8 mouse cellular contexts compared by ENCODE assay signal in the genomic region with DNA sequence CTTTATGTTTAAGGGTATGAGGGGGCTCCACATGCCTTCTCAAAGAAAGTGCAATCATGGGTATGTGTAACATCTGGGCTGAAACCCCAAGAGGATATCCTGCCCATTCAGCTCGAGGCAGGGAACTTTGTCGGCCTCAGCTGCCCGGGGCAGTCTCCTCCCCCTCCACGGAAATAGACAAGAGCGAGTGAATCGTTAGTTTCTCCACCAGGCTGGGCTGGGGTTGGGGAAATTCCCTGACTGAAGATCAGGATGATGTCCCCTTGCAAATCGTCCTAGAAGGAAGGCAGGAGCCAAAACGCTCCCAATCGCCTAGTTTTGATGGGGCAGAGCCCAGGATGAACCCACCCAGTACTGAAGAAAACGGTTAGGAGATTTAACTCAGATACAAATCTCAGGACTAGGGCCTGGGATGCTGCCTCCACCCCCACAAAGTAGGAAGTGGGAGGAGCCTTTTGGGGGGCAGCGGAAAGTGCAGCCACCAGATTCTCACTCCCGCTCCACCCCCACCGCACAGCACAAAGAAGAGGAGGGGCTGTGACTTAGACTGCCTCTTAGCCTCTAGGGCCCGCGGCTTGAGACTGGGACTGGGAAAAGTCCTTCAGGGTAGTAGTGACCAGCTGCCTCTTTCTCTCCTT. TPM values are rescaled to one million over a fixed set of nuclear protein-coding genes. Genes with fewer than 3 reads are reported as not detected.
DNase-seq lines count a peak whose midpoint lies in the region; ATAC-seq lines count a peak whose summit lies in the region.

No protein-coding gene starts in this region.

- intact Hi-C loops in heart, postnatal 25 days (cut with DNase I), result loop anchor here (5.0 kb wide), 1 partner anchor 162 kb away; the partner anchor contains the start of gene Lsm10

- H3K9me3 ChIP-seq in forebrain, embryonic 11.5 days (ENCODE audit: control insufficient read depth, low read length), result no peaks in the 10 kb centered on the region
- H3K9me3 ChIP-seq in limb, embryonic 10.5 days (replicated peaks), result no peaks in the 10 kb centered on the region
- no peaks in the 10 kb centered on the region for H3K9me3 ChIP-seq in midbrain, embryonic 11.5 days (ENCODE audit: control insufficient read depth, low read length)
- H3K9me3 ChIP-seq in stomach, embryonic 16.5 days (replicated peaks; ENCODE audit: control insufficient read depth, low read length), result no peaks in the 10 kb centered on the region

- DNase-seq in adrenal gland, adult 18-20 months (ENCODE audit: low spot score in 2 of 2), result peak; percentile 57 to 65
- peak; percentile 81 for DNase-seq in forebrain, embryonic 11.5 days (ENCODE audit: low spot score)
- peak; percentile 86 for DNase-seq in heart, postnatal 25 days (ENCODE audit: low spot score)
- peak; percentile 82 for DNase-seq in limb, embryonic 10.5 days (ENCODE audit: low spot score)
- DNase-seq in midbrain, embryonic 11.5 days (ENCODE audit: low spot score, missing footprints), result peak; percentile 95
- no peak for DNase-seq in layer of hippocampus, adult 8-10 months (ENCODE audit: low spot score in 2 of 2)

- no peaks in the 10 kb centered on the region for H3K27me3 ChIP-seq in forebrain, embryonic 11.5 days (ENCODE audit: control insufficient read depth, insufficient read depth, low read length)
- H3K27me3 ChIP-seq in limb, embryonic 10.5 days (ENCODE audit: low read depth, poor library complexity, severe bottlenecking), result no peaks in the 10 kb centered on the region
- H3K27me3 ChIP-seq in midbrain, embryonic 11.5 days (ENCODE audit: control insufficient read depth, insufficient read depth, low read length), result no peaks in the 10 kb centered on the region
- no peaks in the 10 kb centered on the region for H3K27me3 ChIP-seq in stomach, embryonic 16.5 days (ENCODE audit: control insufficient read depth, insufficient read depth, low read length)

- peak overlapping the region; percentile 38 for H3K27ac ChIP-seq in forebrain, embryonic 11.5 days (ENCODE audit: low read depth, low read length)
- H3K27ac ChIP-seq in limb, embryonic 10.5 days, result peak overlapping the region; percentile 91
- H3K27ac ChIP-seq in midbrain, embryonic 11.5 days (ENCODE audit: low read depth, low read length), result peak overlapping the region; percentile 84
- peak overlapping the region; percentile 94 for H3K27ac ChIP-seq in stomach, embryonic 16.5 days (ENCODE audit: low read length)

- peak overlapping the region; percentile 14; the same call in 1 of the 2 replicates for H3K9ac ChIP-seq in forebrain, embryonic 11.5 days (ENCODE audit: low read length)
- peak overlapping the region; percentile 49 for H3K9ac ChIP-seq in midbrain, embryonic 11.5 days (ENCODE audit: low read length)
- H3K9ac ChIP-seq in stomach, embryonic 16.5 days (ENCODE audit: low read length), result peak overlapping the region; percentile 22

- H3K4me1 ChIP-seq in forebrain, embryonic 11.5 days (replicated peaks; ENCODE audit: control insufficient read depth, insufficient read depth, low read length), result peaks cover 29% of the 10 kb centered on the region
- H3K4me1 ChIP-seq in limb, embryonic 10.5 days, result peaks cover 76% of the 10 kb centered on the region
- peaks cover 45% of the 10 kb centered on the region for H3K4me1 ChIP-seq in midbrain, embryonic 11.5 days (ENCODE audit: control insufficient read depth, insufficient read depth, low read length)
- peaks cover 47% of the 10 kb centered on the region for H3K4me1 ChIP-seq in stomach, embryonic 16.5 days (ENCODE audit: control insufficient read depth, insufficient read depth, low read length)

- ATAC-seq in CD4-positive, CD25-positive, alpha-beta regulatory T cell, adult 4 months, result peak; percentile 50
- ATAC-seq in forebrain, embryonic 11.5 days (replicated peaks; ENCODE audit: low FRiP score), result no peak
- ATAC-seq in midbrain, embryonic 11.5 days (ENCODE audit: low FRiP score), result no peak
- peak; percentile 20; the same call in 1 of the 2 replicates for ATAC-seq in stomach, embryonic 16.5 days (ENCODE audit: insufficient read depth, low FRiP score)

- peak overlapping the region; percentile 29 for H3K4me2 ChIP-seq in forebrain, embryonic 11.5 days (ENCODE audit: low read depth, low read length, severe bottlenecking)
- peak overlapping the region; percentile 37 for H3K4me2 ChIP-seq in midbrain, embryonic 11.5 days
- peak overlapping the region; percentile 35 for H3K4me2 ChIP-seq in stomach, embryonic 16.5 days (ENCODE audit: low read depth, low read length)

- no peak overlapping the region for H3K4me3 ChIP-seq in forebrain, embryonic 11.5 days (ENCODE audit: low read depth, low read length)
- H3K4me3 ChIP-seq in limb, embryonic 10.5 days, result peak overlapping the region; percentile 45
- H3K4me3 ChIP-seq in midbrain, embryonic 11.5 days (ENCODE audit: low read depth, low read length), result peak overlapping the region; percentile 15
- peak overlapping the region; percentile 14; the same call in 1 of the 2 replicates for H3K4me3 ChIP-seq in stomach, embryonic 16.5 days (replicated peaks; ENCODE audit: low read length)

- H3K36me3 ChIP-seq in forebrain, embryonic 11.5 days (ENCODE audit: control insufficient read depth, insufficient read depth, low read length), result no peaks in the 10 kb centered on the region
- 0 out of 2 replicates have a peak, but pooled peaks cover 4% of the 10 kb centered on the region for H3K36me3 ChIP-seq in limb, embryonic 10.5 days
- H3K36me3 ChIP-seq in midbrain, embryonic 11.5 days (ENCODE audit: control insufficient read depth, insufficient read depth, low read length), result no peaks in the 10 kb centered on the region
- no peaks in the 10 kb centered on the region for H3K36me3 ChIP-seq in stomach, embryonic 16.5 days (ENCODE audit: control insufficient read depth, insufficient read depth, low read length)

- WGBS in forebrain, embryonic 11.5 days, result 0% methylated on average over 15 of the region's 15 CpGs
- under 1% methylated on average over 15 of the region's 15 CpGs for WGBS in limb, embryonic 10.5 days
- WGBS in midbrain, embryonic 11.5 days, result 1% methylated on average over 15 of the region's 15 CpGs
- WGBS in stomach, embryonic 16.5 days, result 4% methylated on average over 15 of the region's 15 CpGs

RNA-seq across cellular contexts. Expression of gene Trappc3, which starts 2.5 kb away (rescaled TPM):
- 100 to 1,000 TPM in 1 of 2 experiments, 10 to 100 TPM in 1; 64.4 to 121 TPM for polyA plus RNA-seq in CD4-positive, CD25-positive, alpha-beta regulatory T cell, adult 4 months (2017; shearing (Covaris generic))
- 10 to 100 TPM; 89.7 to 92.1 TPM for total RNA-seq in adrenal gland, adult 18-20 months (2021)
- 23.3 and 25.7 TPM in 2 replicates for polyA plus RNA-seq in forebrain, embryonic 11.5 days (2014; fragmentation: Nextera tagmentation; extraction: Ambion mirVana)
- total RNA-seq in heart, postnatal 25 days (2021), result 10 to 100 TPM; 43.2 to 47.1 TPM
- 83.1 and 95.3 TPM in 2 replicates for polyA plus RNA-seq in limb, embryonic 10.5 days (2016; fragmentation: Nextera tagmentation; extraction: Ambion mirVana)
- polyA plus RNA-seq in midbrain, embryonic 11.5 days (2014; fragmentation: Nextera tagmentation; extraction: Ambion mirVana), result 37.1 and 38.9 TPM in 2 replicates
- polyA plus RNA-seq in stomach, embryonic 16.5 days (2015; fragmentation: Nextera tagmentation; extraction: Ambion mirVana), result 97.2 and 103 TPM in 2 replicates
- 10 to 100 TPM; 79.9 to 89.9 (median 85.1) TPM for total RNA-seq in layer of hippocampus, adult 8-10 months (2022)

RNA-seq across cellular contexts. Expression of gene Map7d1, which starts 3.5 kb away (rescaled TPM):
- polyA plus RNA-seq in CD4-positive, CD25-positive, alpha-beta regulatory T cell, adult 4 months (2017; shearing (Covaris generic)), result 1 to 10 TPM; 2.0 to 6.3 TPM
- total RNA-seq in adrenal gland, adult 18-20 months (2021), result 10 to 100 TPM; 56.3 to 63.1 TPM
- polyA plus RNA-seq in forebrain, embryonic 11.5 days (2014; fragmentation: Nextera tagmentation; extraction: Ambion mirVana), result 80.6 and 83.5 TPM in 2 replicates
- 100 to 1,000 TPM; 255 to 285 TPM for total RNA-seq in heart, postnatal 25 days (2021)
- 56.2 and 63.2 TPM in 2 replicates for polyA plus RNA-seq in limb, embryonic 10.5 days (2016; fragmentation: Nextera tagmentation; extraction: Ambion mirVana)
- 61.8 and 68.7 TPM in 2 replicates for polyA plus RNA-seq in midbrain, embryonic 11.5 days (2014; fragmentation: Nextera tagmentation; extraction: Ambion mirVana)
- polyA plus RNA-seq in stomach, embryonic 16.5 days (2015; fragmentation: Nextera tagmentation; extraction: Ambion mirVana), result 14.4 and 20.0 TPM in 2 replicates
- 100 to 1,000 TPM; 240 to 257 (median 248) TPM for total RNA-seq in layer of hippocampus, adult 8-10 months (2022)

RNA-seq across cellular contexts. Expression of gene Col8a2, which starts 27.0 kb away (rescaled TPM):
- not detected for polyA plus RNA-seq in CD4-positive, CD25-positive, alpha-beta regulatory T cell, adult 4 months (2017; shearing (Covaris generic))
- total RNA-seq in adrenal gland, adult 18-20 months (2021), result 1 to 10 TPM; 2.6 to 2.8 TPM
- polyA plus RNA-seq in forebrain, embryonic 11.5 days (2014; fragmentation: Nextera tagmentation; extraction: Ambion mirVana), result 18.0 and 20.4 TPM in 2 replicates
- total RNA-seq in heart, postnatal 25 days (2021), result under 1 TPM; 0.75 to 0.81 TPM
- 0.65 and 1.4 TPM in 2 replicates for polyA plus RNA-seq in limb, embryonic 10.5 days (2016; fragmentation: Nextera tagmentation; extraction: Ambion mirVana)
- 9.1 and 9.5 TPM in 2 replicates for polyA plus RNA-seq in midbrain, embryonic 11.5 days (2014; fragmentation: Nextera tagmentation; extraction: Ambion mirVana)
- 7.6 and 11.1 TPM in 2 replicates for polyA plus RNA-seq in stomach, embryonic 16.5 days (2015; fragmentation: Nextera tagmentation; extraction: Ambion mirVana)
- total RNA-seq in layer of hippocampus, adult 8-10 months (2022), result 1 to 10 TPM; 1.7 to 2.3 (median 2.0) TPM

RNA-seq across cellular contexts. Expression of gene Thrap3, which starts 57.1 kb away (rescaled TPM):
- 100 to 1,000 TPM; 222 to 330 TPM for polyA plus RNA-seq in CD4-positive, CD25-positive, alpha-beta regulatory T cell, adult 4 months (2017; shearing (Covaris generic))
- 100 to 1,000 TPM; 142 to 182 TPM for total RNA-seq in adrenal gland, adult 18-20 months (2021)
- polyA plus RNA-seq in forebrain, embryonic 11.5 days (2014; fragmentation: Nextera tagmentation; extraction: Ambion mirVana), result 251 and 263 TPM in 2 replicates
- 100 to 1,000 TPM; 108 to 111 TPM for total RNA-seq in heart, postnatal 25 days (2021)
- polyA plus RNA-seq in limb, embryonic 10.5 days (2016; fragmentation: Nextera tagmentation; extraction: Ambion mirVana), result 263 and 287 TPM in 2 replicates
- polyA plus RNA-seq in midbrain, embryonic 11.5 days (2014; fragmentation: Nextera tagmentation; extraction: Ambion mirVana), result 192 and 219 TPM in 2 replicates
- 164 and 176 TPM in 2 replicates for polyA plus RNA-seq in stomach, embryonic 16.5 days (2015; fragmentation: Nextera tagmentation; extraction: Ambion mirVana)
- total RNA-seq in layer of hippocampus, adult 8-10 months (2022), result 100 to 1,000 TPM; 151 to 172 (median 170) TPM

Comparison
In these comparisons a context has a peak if more than half of its experiments do, and no peak if none do; other contexts are left out.
1. ATAC-seq: peak in CD4-positive, CD25-positive, alpha-beta regulatory T cell, adult 4 months (single experiment) and stomach, embryonic 16.5 days (single experiment); none in forebrain, embryonic 11.5 days (single experiment) and midbrain, embryonic 11.5 days (single experiment).
2. DNase-seq: peak in adrenal gland, adult 18-20 months (2 of 2), forebrain, embryonic 11.5 days (single experiment), heart, postnatal 25 days (single experiment), limb, embryonic 10.5 days (single experiment) and midbrain, embryonic 11.5 days (single experiment); none in layer of hippocampus, adult 8-10 months (0 of 2).
3. H3K27ac ChIP-seq: peak in every context shown above with its lines; median percentile 94 in stomach, embryonic 16.5 days; 91 in limb, embryonic 10.5 days; 84 in midbrain, embryonic 11.5 days; 38 in forebrain, embryonic 11.5 days.
4. Peak in every context shown above with its lines, with median percentiles within 50 percentile points of each other: H3K4me2 ChIP-seq and H3K9ac ChIP-seq.